Mouse (Mus musculus): ENCODE measurements around the gene Gm11627. TPM values are rescaled to one million over a fixed set of nuclear protein-coding genes. Genes with fewer than 3 reads are reported as not detected.

The Gm11627 gene
- polyA plus RNA-seq, 1 experiment from 2014 or later, result 22.4 TPM

GRCm38 (mm10) chr11:102578341-102579118 is 731 bp downstream of the Gm11627 start:
- peak; percentile 92 for DNase-seq (ENCODE audit: low spot score)
- Histone ChIP-seq H3K9me3 (ENCODE audit: control insufficient read depth, low read length) (no peaks in the 10 kb centered on the region), H3K4me3 (ENCODE audit: low read depth, low read length) (peak overlapping the region; percentile 38), H3K4me1 (replicated peaks; ENCODE audit: control insufficient read depth, insufficient read depth) (peaks cover 3% of the 10 kb centered on the region), H3K27me3 (ENCODE audit: control insufficient read depth, insufficient read depth, low read length) (no peaks in the 10 kb centered on the region), H3K9ac (ENCODE audit: low read length) (peak overlapping the region; percentile 59), H3K36me3 (ENCODE audit: control insufficient read depth, insufficient read depth, low read length) (no peaks in the 10 kb centered on the region), H3K27ac (replicated peaks) (peak overlapping the region; percentile 90), H3K4me2 (replicated peaks; ENCODE audit: low read depth) (peak overlapping the region; percentile 55)
- WGBS, result 9% methylated on average over 23 of the region's 27 CpGs
- ATAC-seq (ENCODE audit: low FRiP score, low TSS enrichment), result peak; percentile 73
- TF ChIP-seq EP300 (optimal IDR thresholded peaks at IDR 0.05) (no peak), CTCF (IDR thresholded peaks at IDR 0.05; ENCODE audit: low read depth) (peak; percentile 99)

DNA sequence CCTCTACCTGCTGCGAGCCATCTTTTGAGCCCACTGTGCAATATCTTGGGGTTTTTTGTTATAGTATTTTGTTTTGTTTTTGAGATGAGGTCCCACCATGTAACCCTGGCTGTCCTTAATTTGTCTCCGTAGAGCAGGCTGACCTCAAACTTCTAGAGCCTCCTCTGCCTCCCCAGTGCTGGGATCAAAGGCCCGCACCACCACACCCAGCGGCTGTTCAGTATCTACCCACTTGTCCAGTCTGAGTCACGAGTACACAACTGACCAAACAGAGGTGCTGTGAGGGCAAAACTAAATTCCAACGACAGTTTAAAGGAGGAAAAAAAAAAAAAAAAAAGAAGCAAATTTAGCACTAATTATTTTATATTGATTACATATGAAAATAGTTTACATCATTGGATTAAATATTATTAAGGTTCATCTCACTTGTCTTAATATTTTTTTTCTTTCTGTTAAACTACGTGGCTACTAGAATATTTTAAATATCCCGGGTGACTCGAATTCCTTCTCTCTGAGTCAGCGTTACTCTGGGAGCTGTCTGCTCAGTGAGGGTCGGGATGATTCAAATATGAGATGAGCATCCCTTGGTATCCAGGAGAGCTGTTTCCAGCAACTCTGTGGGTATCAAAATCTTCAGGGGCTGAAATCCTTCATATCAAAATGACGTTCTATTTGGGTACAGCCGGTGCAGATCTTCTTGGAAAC is 3.1 kb downstream of the Gm11627 start:
- no peaks in the 10 kb centered on the region for H3K36me3 ChIP-seq (ENCODE audit: control insufficient read depth, insufficient read depth, low read length)
- ATAC-seq (ENCODE audit: low FRiP score, low TSS enrichment), result no peak
- DNase-seq (ENCODE audit: low spot score), result no peak
- H3K4me2 ChIP-seq (replicated peaks; ENCODE audit: low read depth), result no peak overlapping the region
- no peaks in the 10 kb centered on the region for H3K27me3 ChIP-seq (ENCODE audit: control insufficient read depth, insufficient read depth, low read length)
- no peak overlapping the region for H3K27ac ChIP-seq (replicated peaks)
- no peaks in the 10 kb centered on the region for H3K9me3 ChIP-seq (ENCODE audit: control insufficient read depth, low read length)
- no peaks in the 10 kb centered on the region; the same call in 1 of the 2 replicates for H3K4me1 ChIP-seq (replicated peaks; ENCODE audit: control insufficient read depth, insufficient read depth)
- TF ChIP-seq CTCF (IDR thresholded peaks at IDR 0.05; ENCODE audit: low read depth) (no peak), EP300 (optimal IDR thresholded peaks at IDR 0.05) (no peak)
- 45% methylated on average over 13 of the region's 13 CpGs for WGBS
- no peak overlapping the region for H3K4me3 ChIP-seq (ENCODE audit: low read depth, low read length)
- no peak overlapping the region for H3K9ac ChIP-seq (ENCODE audit: low read length)

- no peak overlapping the region for H3K4me3 ChIP-seq (ENCODE audit: low read depth, low read length)
- ATAC-seq (ENCODE audit: low FRiP score, low TSS enrichment) (no peak), DNase-seq (ENCODE audit: low spot score) (no peak)
- H3K36me3 ChIP-seq (ENCODE audit: control insufficient read depth, insufficient read depth, low read length), result no peaks in the 10 kb centered on the region
- no peaks in the 10 kb centered on the region for H3K27me3 ChIP-seq (ENCODE audit: control insufficient read depth, insufficient read depth, low read length)
- H3K4me2 ChIP-seq (replicated peaks; ENCODE audit: low read depth), result no peak overlapping the region
- WGBS, result 60% methylated on average over 1 of the region's 1 CpGs
- TF ChIP-seq CTCF (IDR thresholded peaks at IDR 0.05; ENCODE audit: low read depth), result no peak
- TF ChIP-seq EP300 (optimal IDR thresholded peaks at IDR 0.05), result no peak
- H3K9ac ChIP-seq (ENCODE audit: low read length), result no peak overlapping the region
- no peaks in the 10 kb centered on the region for H3K4me1 ChIP-seq (replicated peaks; ENCODE audit: control insufficient read depth, insufficient read depth)
- H3K27ac ChIP-seq (replicated peaks), result no peak overlapping the region
- no peaks in the 10 kb centered on the region for H3K9me3 ChIP-seq (ENCODE audit: control insufficient read depth, low read length)
Measured at GRCm38 (mm10) chr11:102575034-102575433, 4.2 kb downstream of the Gm11627 start.

DNA sequence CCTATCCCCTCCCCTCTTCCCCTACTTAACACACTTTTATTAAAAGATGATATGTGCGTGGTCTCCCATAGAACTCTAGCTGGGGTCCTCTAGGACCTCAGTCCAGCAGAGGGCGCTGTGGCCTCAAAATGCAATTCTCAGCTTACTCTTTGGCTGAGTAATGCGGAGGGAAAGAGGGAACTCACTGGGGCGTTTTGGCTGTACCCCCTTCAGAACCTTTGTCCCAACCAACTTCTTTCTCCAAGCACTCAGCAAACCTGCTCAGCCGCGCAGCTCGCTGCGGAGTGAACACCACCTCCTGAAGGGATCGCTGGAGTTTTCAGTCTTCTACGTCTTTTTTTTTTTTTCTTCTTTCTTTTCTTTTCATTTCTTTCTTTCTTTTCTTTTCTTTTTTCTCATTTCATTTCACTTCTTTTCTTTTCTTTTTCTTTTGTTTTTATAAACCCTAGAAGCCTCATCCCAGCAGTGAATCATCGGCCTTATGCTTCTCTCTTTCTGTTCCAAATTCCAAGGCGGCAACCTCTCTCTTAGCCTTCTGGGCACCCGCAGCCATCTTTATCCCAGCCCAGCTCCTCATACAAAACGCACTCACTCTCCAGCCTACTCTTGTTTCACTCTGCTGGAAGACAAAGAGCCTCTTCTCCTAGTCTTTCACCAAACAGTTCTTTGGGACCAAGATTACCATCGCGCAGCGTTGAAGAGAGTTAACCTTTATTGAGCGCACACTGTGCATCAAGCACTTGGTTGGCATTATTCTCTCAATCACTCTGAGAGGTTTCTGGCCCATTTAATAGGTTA is 6.2 kb downstream of the Gm11627 start:
- no peaks in the 10 kb centered on the region for H3K36me3 ChIP-seq (ENCODE audit: control insufficient read depth, insufficient read depth, low read length)
- H3K9ac ChIP-seq (ENCODE audit: low read length), result peak overlapping the region; percentile 56
- ATAC-seq (ENCODE audit: low FRiP score, low TSS enrichment) (peak; percentile 76; the same call in 1 of the 2 replicates), DNase-seq (ENCODE audit: low spot score) (peak; percentile 89)
- H3K27me3 ChIP-seq (ENCODE audit: control insufficient read depth, insufficient read depth, low read length), result no peaks in the 10 kb centered on the region
- no peak for TF ChIP-seq EP300 (optimal IDR thresholded peaks at IDR 0.05)
- peak; percentile 92 for TF ChIP-seq CTCF (IDR thresholded peaks at IDR 0.05; ENCODE audit: low read depth)
- no peaks in the 10 kb centered on the region for H3K4me1 ChIP-seq (replicated peaks; ENCODE audit: control insufficient read depth, insufficient read depth)
- WGBS, result 12% methylated on average over 18 of the region's 18 CpGs
- peak overlapping the region; percentile 67 for H3K4me2 ChIP-seq (replicated peaks; ENCODE audit: low read depth)
- peak overlapping the region; percentile 25; the same call in 1 of the 2 replicates for H3K27ac ChIP-seq (replicated peaks)
- H3K4me3 ChIP-seq (ENCODE audit: low read depth, low read length), result peak overlapping the region; percentile 46
- H3K9me3 ChIP-seq (ENCODE audit: control insufficient read depth, low read length), result no peaks in the 10 kb centered on the region

- Histone ChIP-seq H3K27me3 (ENCODE audit: control insufficient read depth, insufficient read depth, low read length) (no peaks in the 10 kb centered on the region), H3K9ac (ENCODE audit: low read length) (no peak overlapping the region), H3K4me3 (ENCODE audit: low read depth, low read length) (no peak overlapping the region), H3K36me3 (ENCODE audit: control insufficient read depth, insufficient read depth, low read length) (no peaks in the 10 kb centered on the region), H3K27ac (replicated peaks) (no peak overlapping the region), H3K9me3 (ENCODE audit: control insufficient read depth, low read length) (no peaks in the 10 kb centered on the region), H3K4me1 (replicated peaks; ENCODE audit: control insufficient read depth, insufficient read depth) (no peaks in the 10 kb centered on the region), H3K4me2 (replicated peaks; ENCODE audit: low read depth) (no peak overlapping the region)
- no peak for TF ChIP-seq EP300 (optimal IDR thresholded peaks at IDR 0.05)
- TF ChIP-seq CTCF (IDR thresholded peaks at IDR 0.05; ENCODE audit: low read depth), result no peak
- no peak for DNase-seq (ENCODE audit: low spot score)
- WGBS, result 57% methylated on average over 7 of the region's 7 CpGs
- no peak for ATAC-seq (ENCODE audit: low FRiP score, low TSS enrichment)
Measured at GRCm38 (mm10) chr11:102568756-102569377, 10.4 kb downstream of the Gm11627 start.

Measured in stomach, postnatal 0 days (tissue).